Mouse (Mus musculus): ENCODE results near the gene Slc6a4.
A peak's percentile ranks its signal among the peaks of the same experiment; 100 is the strongest.
"Not testable (repeated sequence)": the region's sequence is repeated elsewhere in the genome, so short reads cannot be mapped to it uniquely, and the experiment has no call there.

The Slc6a4 gene

DNA sequence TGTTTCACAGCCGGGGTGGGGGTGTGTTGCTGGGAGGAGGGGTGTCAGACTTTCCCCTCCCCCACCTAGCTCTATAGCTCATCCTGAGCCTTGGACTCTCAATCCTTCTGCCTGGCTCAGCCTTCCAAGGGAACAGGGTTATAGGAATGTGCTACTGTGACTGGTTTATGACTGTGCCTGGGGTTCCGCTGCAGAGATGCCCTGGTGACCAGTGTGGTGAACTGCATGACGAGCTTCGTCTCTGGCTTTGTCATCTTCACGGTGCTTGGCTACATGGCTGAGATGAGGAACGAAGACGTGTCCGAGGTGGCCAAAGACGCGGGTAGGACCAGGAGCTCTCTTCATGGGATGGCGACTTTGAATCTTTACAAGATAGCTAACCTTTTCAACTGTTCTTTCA, 19.6 kb downstream of the Slc6a4 start:
- DNase-seq (ENCODE audit: low spot score): no peak

DNA sequence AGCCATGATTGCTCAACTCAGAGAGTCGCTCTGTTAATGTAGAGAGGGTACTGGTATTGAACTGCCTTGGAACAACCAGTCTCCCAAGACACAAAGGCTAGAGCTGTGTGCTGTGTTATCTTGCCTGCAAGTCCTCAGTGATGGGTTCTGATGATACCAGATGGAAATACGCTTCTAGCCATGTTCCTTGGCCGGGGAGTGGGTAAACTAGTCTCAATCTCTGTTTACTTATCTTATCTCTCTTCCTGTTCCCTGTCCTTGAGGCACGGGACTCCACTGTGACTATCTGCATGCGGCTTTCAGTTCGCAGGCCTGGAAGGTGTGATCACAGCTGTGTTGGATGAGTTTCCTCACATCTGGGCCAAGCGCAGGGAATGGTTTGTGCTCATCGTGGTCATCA, 21.1 kb downstream of the Slc6a4 start:
- no peak for DNase-seq (ENCODE audit: low spot score)

DNA sequence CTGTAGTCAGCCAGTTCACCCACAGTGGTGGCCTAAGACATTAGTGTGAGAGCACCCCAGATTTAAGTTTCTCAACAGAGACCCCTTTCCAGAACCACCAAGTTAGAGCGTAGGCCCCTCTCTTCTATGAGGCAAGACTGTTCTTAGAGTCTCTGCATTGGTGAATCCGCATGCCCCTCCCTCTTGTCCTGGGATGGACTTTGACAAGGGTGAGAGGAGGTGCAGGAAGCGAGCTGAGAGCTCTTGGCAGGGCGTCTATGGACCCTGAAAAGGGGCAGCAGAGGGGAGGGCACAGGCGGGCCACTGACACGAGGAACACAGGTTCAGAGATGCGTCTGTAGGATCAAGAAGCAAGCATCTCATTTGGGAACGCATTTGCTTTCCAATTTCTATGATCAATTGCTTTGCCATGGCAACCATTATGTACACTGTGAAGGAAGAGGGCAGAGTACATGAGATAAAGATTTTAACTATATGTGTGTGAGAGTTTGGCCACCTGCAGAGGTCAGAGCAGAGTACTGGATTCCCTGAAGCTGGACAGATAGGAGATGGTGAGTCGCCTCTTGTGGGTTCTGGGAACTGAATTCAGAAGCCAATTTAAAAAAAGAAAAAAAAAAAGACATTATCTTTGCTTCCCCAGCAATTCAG, 23.5 kb downstream of the Slc6a4 start:
- DNase-seq (ENCODE audit: low spot score): no peak

DNA sequence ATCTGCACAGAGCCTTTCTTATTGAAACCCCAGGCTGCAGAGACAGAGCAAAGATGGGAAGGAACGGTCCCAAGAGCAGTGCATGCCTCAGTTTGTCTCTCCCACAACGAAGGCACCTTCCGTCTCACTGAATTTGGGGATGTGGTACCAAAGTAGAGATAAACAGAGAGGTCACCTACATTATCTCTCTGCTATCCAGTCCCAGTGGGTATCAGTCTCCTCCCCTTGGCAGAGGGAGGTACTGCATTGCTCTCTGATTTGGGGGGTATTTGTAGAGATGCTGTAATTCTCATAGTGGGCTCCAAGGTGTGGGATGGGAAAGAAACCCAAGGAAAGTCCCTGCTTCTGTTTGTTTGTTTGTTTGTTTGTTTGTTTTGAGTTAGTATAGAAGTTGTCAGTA, 28.2 kb downstream of the Slc6a4 start:
- DNase-seq (ENCODE audit: low spot score): no peak

DNA sequence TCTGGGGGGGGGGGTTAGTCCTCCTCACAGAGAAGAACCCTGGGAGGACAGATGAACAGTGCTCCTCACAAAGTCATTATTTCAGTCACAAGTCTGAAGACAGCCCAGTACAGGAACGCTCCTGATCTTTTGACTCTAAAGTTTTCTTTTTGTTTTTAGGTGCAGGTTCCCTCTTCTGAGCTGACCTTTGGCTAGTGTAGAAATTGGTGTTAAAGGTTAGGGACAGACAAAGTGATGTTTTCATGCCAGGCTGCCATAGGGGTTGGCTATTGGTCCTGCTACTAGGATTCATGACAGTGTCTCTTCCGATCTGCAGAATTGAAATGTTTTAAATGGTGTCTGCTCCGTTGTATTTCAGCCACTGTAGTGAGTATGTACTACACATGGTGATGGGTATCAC, 29.8 kb downstream of the Slc6a4 start:
- no peak for DNase-seq (ENCODE audit: low spot score)

DNA sequence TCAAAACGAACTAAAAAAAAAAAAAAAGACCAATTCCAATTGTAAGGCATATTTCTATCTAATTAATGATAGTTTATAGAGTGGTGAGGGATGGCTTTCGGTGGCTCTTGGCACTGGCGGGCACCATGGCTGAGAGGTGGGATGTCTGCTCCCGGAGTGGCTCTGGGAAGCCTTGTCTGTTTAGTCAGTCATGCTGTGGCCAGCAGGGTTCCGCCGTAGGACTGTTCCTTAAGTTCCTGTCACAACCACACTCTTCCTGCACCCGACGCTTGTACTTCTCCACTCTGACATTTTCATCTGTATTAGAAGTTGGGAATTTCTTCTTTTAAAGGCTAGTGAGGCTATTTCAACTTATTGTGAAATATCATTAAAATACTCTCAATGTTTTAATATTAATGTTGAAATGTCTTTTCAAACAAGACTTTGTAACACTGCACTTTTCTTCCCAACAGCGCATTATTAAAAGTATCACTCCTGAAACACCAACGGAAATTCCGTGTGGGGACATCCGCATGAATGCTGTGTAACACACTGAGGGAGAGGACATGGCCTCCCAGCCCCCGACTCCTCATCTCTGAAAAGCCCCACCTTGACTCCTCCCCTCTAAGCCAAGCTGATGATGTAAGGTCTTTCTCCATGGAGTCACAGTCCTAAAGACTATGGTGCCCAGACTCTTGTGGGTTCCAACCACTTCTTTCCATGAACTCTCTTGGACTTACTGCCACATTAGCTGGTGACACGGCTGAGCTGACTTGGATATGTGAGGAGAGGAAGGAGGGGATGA, 32.9 kb downstream of the Slc6a4 start:
- DNase-seq (ENCODE audit: low spot score): no peak

DNA sequence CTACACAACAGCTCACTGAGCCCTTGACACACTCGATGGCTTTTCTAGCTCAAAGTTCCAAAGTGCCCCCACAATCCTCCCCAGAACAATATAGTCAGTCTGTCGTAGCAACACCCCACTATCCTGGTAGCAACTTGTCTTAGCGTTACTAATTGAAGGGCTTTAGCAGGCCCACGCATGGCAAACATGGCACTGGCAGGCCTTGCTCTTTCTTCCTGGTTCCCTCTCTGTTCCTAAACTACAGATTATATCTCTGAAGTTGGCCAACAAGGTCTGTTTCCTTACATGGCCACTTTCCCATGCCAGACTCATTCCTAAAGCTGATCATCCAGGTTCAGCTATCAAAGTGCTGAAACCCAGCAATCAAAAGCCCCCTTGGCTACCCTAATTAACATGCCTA, 43.5 kb downstream of the Slc6a4 start:
- no peak for DNase-seq (ENCODE audit: low spot score)

DNA sequence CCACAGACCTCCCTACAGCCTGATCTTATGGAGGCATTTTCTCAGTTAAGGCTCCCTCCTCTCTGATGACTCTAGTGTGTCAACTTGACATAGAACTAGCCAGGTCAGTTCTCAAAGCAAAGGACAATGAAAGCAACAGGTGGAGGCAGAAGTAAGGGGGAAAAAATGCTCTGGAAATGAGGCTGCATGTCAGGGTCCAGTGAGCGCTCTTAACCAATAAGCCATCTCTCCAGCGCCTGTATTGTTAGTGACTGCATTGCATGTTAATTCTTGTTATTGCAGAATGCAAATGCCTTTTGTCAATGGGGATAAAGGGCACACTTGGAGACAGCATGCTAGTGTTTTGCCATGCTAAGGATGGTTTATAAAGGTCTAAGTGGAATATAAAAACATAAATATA, 44.4 kb downstream of the Slc6a4 start:
- no peak for DNase-seq (ENCODE audit: low spot score)

DNA sequence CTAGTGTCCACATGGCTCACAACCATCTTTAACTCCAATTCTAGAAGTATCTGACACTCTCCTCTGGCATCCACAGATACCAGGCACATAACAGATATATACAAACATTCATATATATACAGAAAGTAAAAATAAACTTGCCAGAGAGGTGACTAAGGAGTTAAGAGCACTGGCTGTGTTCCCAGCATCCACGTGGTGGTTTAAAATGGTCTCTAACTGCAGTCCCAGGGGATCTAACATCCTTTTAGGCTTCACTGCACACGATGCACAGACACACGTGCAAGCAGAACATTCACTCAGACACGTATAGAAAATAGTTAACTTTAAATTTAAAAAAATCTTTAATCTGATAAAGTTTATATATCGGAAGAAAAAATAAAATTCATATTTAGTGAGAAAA, 63.5 kb downstream of the Slc6a4 start:
- no peak for DNase-seq (ENCODE audit: low spot score)

DNA sequence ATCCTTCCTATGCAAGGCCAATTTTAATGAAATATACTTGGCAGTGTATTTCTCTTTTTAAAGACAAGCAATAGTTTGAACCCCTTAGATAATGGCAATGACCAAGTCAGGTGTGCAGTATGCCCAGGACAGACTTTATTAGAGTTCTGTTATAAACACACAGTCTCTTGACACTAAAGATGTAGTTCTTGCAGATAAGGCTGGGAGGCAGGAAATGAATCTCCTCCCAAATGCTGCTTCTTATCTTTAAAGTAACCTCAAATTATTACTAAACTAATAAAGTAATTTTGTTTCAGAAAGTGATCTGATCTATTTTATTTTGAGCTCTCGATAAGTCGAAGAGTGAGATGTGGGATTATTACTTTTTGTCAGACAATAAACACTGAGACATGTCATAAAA, 65.0 kb downstream of the Slc6a4 start:
- DNase-seq (ENCODE audit: low spot score): no peak

DNA sequence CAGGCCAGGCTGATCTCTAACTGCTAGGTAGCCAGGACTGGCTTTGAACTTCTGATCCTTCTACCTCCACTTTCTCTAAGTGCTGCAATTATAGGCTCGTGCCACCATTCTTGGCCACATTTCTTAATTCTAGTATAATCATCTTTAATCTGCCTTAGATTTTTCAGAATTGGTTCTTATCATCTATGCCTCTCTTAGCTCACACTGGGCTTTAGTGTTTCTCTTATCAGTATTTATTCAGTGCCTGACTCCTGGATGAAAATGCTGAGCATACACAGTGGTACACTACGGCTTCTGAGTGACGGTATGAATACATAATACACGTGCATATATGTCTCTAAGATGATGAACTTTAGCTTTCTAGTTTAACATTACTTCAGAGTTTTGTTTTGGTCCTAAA, 70.4 kb downstream of the Slc6a4 start:
- no peak for DNase-seq (ENCODE audit: low spot score)

DNA sequence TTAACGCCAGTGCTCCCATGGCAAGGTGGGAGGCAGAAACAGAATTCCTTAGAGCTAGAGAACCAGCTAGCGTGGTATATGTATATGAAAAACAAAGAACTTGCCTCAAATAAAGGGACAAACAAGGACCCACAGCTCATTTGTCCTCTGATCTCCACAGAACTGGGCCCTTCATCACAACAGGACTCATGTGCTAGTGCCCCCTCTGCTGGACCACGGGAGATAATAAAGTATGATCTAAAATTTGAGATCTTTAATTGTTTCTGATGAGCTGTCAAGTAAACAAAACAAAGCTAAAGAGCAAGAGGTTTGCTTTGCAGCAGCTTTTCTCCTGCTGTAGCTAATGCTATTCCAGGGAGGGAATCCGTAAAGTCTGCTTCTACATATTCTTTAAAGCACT, 72.3 kb downstream of the Slc6a4 start:
- DNase-seq (ENCODE audit: low spot score): no peak

DNA sequence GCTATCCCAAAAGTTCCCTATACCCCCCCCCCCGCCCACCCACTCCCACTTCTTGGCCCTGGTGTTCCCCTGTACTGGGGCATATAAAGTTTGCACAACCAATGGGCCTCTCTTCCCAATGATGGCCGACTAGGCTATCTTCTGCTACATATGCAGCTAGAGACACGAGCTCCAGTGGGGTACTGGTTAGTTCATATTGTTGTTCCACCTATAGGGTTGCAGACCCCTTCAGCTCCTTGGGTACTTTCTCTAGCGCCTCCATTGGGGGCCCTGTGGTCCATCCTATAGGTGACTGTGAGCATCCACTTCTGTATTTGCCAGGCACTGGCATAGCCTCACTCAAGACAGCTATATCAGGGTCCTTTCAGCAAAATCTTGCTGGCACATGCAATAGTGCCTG, 78.9 kb downstream of the Slc6a4 start:
- not testable (repeated sequence) for DNase-seq (ENCODE audit: low spot score)

DNA sequence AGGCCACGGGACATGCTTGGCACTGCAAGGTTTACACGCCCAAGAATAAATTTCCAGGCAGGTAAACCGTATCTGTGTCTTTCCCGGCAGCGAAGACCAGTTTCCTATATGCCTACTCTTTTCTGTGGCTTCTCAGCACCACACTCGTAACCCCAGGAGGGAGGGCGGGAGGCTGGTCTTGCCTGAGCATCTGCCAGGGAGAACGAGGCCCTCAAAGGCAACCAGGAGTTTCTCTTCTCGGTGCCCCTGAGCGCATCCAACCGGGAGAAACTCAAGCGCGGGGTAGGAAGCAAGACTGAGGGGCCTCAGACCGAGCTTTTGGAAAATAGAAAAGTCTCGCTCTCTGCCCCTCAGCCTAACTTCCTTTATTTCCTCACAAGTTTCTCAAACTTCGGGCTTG, 79.4 kb downstream of the Slc6a4 start:
- peak; percentile 16 for DNase-seq (ENCODE audit: low spot score)

DNA sequence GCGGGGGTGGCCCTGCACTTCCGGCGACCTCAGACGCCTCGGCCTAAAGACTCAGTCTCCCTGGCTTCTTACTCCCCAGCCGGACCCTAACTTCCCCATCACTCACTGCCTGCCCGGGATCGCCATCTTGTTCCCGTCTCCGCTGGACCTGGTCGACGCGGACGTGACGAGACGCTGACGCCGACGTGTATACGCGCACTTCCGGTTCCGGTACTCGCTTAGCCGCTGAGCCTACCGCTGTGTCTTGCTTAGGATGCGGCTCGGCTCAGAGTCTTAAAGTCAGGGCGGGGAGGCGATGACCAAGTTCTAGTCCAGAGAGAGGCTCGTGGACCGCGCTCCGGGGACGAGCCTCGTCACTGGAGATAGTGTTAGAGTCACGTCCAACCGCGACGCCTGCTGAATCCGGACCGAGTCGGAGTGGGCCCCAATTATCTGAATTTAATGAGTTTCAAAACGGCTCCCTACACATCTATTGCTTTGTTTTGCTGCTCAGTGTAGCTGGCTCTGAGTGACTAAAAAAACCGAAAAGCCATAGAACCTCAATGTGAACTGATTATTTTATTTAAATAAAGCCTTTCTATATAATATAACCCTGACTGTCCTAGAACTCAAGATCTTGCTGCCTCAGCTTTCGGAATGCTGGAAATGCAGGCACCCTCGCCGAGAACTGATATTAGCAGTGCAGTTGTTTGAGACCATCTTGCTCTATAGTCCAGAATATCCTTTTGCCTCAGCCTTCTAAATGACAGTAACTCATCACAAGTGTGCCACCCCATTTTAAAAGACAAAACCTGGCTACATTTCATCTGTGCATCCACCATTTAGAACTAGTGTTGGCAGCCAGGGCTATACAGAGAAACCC, 80.1 kb downstream of the Slc6a4 start, which contains the start of gene Nsrp1:
Nsrp1 (minus strand) TSS at position 163 of the 862 bp plus-strand sequence.
- peak; percentile 93 for DNase-seq (ENCODE audit: low spot score)

DNA sequence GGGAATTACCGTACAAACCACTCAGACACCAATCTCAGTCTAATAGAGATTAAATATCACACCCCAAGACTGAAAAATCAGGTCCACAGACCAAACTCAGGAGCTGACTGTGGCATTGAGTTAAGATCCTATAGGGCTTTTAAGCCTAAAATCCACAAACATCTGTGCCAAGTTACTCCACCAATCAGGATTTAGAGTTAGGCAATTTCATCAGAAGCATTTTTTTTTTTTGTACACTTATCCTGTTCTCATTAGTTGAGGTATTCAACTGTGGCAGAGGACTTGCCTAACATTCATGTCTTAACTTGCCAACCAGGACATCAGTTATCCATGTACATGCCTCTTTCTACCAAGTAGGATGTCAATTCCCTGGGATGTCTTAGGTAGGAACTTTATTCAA, 81.0 kb downstream of the Slc6a4 start:
- DNase-seq (ENCODE audit: low spot score): no peak

All from urinary bladder, postnatal 14 days (tissue).